Mouse (Mus musculus) ovary, postnatal 10 days (tissue): ENCODE measurements around the gene Msh3.

Experiments
- DNase-seq: peaks from one replicate; pipeline ENCODE4 v3.0.0; 2022; ENCODE audit warnings: low spot score

Gene Msh3

DNA sequence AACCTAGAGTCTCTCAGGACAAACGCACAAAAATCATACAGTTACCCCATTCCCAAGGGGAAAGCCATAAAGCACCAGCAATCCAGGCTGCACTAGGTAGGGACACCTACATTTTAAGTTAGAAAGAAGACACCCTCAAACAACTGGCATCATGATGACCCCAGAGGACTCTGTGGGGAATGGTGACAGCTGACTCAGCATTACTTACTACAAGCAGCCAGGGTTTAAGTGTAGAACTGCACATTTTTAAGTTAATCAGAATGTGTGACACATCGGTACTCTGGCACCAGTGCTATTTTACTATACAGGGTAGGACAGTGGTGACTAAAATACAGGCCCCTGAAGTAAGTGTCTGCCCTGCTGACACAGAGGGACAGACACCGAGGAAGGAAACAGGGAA is 24.2 kb downstream of the Msh3 start:
- no peak for DNase-seq

DNA sequence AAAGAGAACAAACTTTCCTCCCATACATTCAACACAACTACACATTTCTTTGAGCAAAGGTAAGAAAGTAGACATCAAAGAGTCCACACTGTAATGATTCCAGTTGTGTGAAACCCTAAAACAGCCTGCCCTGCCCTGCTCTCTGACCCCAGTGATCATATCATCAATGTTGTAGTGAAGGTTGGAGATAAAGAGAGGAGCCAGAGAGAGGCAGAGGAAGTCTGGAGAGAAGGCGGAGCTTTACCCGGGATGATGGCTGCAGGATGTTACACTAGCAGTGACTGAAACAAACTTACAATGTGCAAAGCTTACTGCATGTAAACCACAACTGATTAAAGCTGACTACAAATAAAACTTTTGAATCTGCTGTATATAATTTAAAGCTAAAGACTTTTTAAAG is 26.8 kb downstream of the Msh3 start:
- DNase-seq = no peak

DNA sequence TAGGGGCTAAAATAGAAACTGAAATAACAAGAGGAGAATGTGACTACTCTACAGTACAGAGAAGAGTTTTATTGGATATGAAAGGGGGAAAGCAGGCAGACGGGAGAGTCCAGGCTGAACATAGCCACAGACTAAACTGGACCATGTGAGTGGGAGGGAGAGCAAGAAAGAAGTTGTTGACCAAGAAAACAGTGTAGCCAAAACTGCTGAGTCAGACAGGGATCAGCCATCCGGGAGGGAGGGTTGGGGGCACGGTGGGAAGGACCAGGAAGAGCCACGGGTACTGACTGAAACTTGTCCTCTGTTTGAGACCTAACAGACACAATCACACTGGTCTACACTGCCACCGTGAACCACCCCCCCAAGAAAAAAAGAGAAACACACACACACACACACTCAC is 28.8 kb downstream of the Msh3 start:
- no peak for DNase-seq

GRCm38 (mm10) chr13:92320770-92321169 is 34.0 kb downstream of the Msh3 start:
- no peak for DNase-seq

DNA sequence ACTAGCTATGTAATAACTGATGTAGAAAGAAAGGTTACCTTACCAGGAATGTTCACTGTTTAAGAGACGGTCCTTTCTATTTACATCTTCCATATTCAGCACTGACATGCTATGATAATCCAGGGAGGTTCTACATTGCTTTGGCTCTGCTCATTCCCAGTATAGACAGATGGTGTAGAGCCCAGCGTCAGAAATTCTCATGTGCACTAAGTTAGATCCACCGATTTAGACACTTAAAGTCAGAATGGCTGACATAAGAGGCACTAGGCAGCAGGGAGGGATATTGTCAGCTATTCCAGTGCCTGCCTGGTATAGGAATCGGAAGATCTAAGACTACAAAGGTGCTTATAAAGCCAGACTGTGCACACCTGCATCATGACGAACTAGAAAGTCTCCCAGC is 40.2 kb downstream of the Msh3 start:
- DNase-seq = no peak

DNA sequence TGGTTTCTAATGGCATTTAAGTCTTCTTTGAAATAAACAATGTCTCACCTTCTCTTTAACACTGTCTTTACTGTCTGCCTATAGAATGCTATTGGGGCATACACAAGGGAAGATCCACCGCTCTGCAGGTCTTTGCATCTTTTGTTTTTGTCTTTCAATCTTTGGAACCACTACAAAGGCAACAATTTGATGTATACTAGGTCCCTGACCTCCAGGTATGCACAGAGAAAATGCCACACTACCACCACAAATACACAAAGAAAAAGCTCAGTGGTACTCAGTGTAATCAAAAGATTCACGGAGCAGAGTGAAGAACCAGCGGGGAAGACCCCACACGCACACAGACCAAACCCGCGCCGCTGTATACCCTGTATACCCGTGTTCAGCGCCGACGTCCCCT is 49.1 kb downstream of the Msh3 start, which contains the start of gene Gm20379:
Gm20379 (plus strand) TSS at position 301 of the 400 bp plus-strand sequence.
- DNase-seq = no peak

- DNase-seq = no peak
Observed at GRCm38 (mm10) chr13:92304291-92304690, 50.5 kb downstream of the Msh3 start.

DNA sequence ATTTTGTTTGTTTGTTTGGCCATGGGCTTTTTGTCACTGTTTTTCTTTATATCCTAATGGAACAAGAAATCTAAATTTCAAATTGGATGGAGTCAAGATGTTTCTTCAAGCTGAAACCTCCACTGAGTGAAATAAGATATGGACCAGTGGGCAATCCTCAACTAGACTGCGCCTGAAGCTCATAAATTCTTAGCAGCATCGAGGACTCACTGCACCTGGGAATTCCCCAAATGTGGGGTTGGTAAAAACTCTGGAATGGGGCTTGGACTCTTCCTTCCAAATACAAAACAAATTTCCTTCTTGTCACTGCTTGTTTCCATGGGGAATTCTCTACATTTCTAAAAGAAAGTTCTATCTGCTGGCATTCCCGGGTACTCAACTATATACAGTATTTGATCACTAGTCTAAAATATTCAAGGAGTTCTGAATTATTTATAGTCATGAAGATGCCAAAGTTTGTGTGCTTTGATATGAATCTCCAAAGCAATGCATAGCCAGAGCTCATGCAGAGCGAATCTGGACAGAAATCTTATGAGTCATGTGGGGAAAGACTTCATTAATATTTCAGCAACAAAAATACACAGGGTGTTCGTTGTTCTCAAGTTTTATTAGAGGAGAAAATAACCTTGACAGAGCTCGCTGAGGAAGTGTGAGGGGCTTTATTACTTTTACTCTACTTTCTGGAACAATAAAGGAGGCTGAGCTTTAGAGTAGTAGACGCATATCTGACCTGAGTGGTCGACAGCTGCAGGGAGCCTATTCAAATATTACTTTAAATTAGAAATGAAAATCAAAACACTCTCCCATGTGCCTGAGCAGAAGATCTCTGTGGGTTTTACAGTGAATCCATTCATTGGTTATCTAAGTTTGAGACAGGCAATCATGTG is 51.5 kb downstream of the Msh3 start:
- no peak for DNase-seq

GRCm38 (mm10) chr13:92302466-92302865 is 52.3 kb downstream of the Msh3 start:
- no peak for DNase-seq

- no peak for DNase-seq
Observed at GRCm38 (mm10) chr13:92301754-92302153, 53.0 kb downstream of the Msh3 start.

- DNase-seq = no peak
Observed at GRCm38 (mm10) chr13:92299522-92299921, 55.3 kb downstream of the Msh3 start.

DNA sequence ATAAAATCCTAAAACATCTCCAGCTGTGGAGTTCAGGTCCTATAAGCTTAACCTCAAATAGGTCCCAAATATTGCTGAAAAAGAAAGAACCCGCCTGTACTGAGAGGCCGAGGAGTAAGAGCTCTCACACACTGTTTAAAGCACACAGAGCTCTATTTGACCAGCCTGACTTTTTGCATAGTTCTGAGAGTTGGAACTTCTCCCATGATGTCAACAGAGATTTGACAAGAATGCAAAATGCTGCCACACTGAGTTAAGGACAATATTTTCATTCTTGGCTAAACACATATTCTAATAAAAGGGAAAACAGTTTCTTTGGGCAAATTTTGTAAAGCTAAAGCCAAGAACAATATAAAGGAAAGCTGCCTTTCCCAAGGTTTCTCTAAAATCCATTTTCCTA is 57.8 kb downstream of the Msh3 start:
- DNase-seq = no peak

- no peak for DNase-seq
Observed at GRCm38 (mm10) chr13:92296490-92296889, 58.3 kb downstream of the Msh3 start.

DNA sequence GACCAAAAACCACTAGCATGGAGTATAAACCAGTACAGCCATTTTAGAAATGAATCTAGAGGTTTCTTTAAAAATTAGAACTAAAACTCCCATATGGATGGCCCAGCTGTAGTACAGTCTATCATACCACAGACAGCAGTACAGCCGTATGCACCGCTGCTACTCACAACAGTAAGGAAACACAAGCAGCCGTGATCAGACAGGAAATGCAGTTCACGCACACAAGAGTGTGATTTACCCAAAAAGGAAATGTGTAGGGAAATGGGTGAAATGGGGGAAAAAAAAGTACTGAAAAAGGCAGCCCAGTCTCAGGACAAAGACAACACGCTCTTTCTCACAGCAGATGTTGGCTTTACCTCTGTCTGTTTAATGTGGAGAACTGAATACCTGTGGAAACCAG is 60.9 kb downstream of the Msh3 start:
- DNase-seq = no peak

DNA sequence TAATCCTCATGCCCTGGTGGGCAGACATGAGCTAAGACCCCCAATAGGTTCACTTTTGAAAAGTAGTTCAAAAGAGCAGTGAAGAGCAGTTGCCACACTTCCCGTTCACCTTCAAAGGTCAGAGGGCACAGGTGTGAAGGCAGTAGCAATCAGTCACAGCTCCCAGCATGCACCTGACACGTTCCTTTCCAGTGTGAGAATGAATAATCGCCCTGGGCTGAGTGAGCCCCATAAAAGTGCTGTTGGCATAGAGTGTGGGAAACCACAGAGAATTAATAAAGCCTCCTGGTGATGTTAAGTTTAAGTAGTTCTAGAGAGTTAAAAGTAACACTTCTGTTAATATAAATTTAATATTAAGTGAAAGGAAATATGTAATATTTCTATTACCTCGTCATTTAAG is 63.2 kb downstream of the Msh3 start:
- DNase-seq = no peak

- no peak for DNase-seq
Observed at GRCm38 (mm10) chr13:92277027-92277426, 77.8 kb downstream of the Msh3 start.

GRCm38 (mm10) chr13:92275292-92275691 is 79.5 kb downstream of the Msh3 start:
- DNase-seq = no peak

DNA sequence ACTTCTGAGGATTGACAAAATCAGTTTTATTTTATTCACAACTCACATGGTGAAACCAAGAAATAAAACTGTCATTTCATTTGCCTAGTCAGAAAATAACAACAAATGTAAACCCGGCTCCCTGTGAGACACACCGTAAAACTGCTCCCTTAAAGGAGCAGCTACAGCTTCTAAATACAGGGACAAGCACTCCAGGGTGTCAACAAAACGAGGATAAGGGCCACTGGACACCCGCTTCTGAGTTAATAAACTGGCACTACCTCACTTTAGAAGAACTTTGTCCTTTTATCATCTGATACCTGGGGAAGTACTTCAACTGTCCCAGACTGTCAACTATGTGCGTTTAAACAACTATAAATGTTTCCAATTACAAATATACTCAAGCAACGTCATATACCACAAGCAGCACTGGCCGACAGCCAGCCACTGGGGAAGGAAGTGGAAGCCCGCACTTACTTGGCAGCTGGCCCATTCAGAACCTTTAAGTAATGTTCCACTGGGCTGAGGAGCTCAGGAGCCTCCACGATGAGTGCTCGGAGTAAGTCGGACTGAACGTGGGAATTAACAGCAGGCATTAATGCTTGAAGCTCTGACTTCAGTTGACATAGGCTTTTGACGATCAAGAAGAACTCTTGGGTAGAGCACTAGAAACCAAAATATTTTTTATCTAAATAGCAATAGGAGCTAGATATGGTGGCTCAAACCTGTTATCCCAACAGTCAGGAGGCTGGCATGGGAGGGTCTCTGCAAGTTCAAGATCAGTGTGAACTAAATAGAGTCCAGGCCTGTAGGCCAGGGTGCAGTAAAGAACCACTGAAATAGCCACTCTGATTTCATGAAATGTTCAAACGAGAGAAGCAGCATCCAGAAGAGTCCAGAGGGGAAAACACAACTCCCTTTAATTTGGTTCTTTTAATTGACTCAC is 80.3 kb downstream of the Msh3 start:
- DNase-seq = no peak

GRCm38 (mm10) chr13:92267076-92267475 is 87.7 kb downstream of the Msh3 start:
- DNase-seq = no peak

- DNase-seq = no peak
Observed at GRCm38 (mm10) chr13:92263566-92263965, 91.2 kb downstream of the Msh3 start.

GRCm38 (mm10) chr13:92261329-92261728 is 93.5 kb downstream of the Msh3 start:
- no peak for DNase-seq

DNA sequence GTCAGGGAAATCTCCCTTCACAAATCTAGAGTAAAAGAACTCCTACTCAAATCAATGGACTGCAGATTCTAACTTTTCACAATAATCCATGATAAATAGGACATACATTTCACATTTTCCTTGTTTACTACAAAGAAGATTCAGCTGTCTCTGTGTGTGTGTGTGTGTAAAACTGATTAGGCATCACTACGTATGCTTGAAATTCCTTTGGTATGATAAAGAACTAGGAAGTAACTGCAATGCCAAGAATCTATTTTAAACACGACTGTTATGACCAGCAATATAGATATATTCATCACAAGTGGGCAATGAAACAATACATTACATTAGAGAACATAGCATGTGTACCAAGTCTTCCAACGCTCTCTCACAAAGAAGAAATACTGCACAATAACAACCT is 99.3 kb downstream of the Msh3 start:
- DNase-seq = no peak

DNA sequence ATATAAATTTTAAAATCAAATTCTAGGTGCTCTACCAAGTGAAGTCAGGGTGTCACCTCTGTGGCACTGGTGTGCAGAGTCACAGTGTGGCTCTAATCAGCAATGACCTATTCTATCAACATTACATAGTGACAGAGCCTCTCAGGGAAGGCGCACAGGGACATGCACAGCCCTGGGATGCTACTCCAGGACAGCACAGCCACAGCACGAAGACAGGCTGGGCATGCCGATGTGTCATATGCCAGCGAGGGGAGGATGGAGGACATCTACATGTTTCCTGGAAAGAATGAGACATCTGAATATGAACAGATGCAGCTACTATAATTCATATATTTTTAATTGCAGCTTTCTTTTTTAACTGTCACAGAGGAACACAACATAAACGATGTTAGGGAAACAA is 101.0 kb downstream of the Msh3 start:
- no peak for DNase-seq
